Mouse (Mus musculus): ENCODE results near the gene Zbtb20. TPM values are rescaled to one million over a fixed set of nuclear protein-coding genes. Genes with fewer than 3 reads are reported as not detected.

Zbtb20 gene
- total RNA-seq, 2 experiments from 2014 or later: 40.1 to 64.5 TPM

DNA sequence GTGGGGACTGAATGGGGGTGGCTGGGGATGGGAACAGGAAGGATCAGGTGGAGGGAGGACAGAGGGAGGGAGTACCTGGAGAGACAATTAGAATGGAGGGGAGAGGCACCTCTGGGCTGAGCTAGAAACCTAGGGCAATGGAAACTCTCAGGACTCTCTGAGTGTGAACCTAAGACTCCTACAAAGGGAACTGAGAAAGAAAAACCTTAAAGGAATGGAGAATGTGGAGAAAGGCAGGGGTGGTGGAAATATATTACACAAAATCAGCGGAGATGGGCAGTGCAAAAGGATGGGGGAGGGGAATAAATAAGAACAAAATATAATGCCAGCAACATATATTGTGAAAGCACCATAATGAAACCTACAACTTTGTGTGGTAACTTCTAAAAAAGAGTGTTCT is 796.3 kb downstream of the Zbtb20 start:
- intact Hi-C loops (cut with DNase I): no loop called here
- DNase-seq (ENCODE audit: low spot score in 2 of 2): no peak

DNA sequence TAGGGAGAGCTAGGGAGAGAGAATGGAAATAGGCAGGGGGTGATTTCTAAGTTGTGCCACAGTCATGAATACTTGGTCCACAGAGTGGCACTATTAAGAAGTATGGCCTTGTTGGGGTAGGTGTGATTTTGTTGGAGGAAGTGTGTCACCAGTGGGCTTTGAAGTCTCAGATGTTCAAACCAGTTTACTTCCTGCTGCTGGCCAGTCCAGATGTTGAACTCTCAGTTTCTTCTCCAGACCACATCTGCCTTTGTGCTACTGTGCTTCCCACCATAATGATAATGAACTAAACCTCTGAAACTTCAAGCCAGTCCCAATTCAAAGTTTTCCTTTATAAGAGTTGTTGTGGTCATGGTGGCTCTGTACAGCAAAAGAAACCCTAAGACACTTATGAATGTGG is 797.0 kb downstream of the Zbtb20 start:
- DNase-seq (ENCODE audit: low spot score in 2 of 2): no peak
- intact Hi-C loops (cut with DNase I): no loop called here

DNA sequence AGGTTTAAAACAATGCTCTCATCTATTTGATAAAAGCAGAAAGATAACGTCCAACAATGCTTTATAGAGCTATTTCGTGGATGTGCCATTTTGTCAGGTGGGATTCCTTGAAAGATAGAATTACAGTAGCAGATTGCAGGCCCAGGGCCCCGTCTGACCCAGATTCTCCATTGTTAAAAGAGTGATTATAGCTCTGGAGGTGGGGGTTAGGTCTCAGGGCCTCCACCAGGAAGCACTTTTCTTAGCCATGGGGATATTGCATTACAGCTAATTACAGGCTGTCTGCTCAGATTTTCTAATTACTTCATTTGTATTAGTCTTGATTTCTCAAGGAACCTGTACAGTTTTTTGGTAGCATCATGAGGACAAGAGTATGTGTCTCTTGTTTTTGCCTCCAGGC is 798.7 kb downstream of the Zbtb20 start:
- no peak for DNase-seq (ENCODE audit: low spot score in 2 of 2)
- intact Hi-C loops (cut with DNase I): no loop called here

DNA sequence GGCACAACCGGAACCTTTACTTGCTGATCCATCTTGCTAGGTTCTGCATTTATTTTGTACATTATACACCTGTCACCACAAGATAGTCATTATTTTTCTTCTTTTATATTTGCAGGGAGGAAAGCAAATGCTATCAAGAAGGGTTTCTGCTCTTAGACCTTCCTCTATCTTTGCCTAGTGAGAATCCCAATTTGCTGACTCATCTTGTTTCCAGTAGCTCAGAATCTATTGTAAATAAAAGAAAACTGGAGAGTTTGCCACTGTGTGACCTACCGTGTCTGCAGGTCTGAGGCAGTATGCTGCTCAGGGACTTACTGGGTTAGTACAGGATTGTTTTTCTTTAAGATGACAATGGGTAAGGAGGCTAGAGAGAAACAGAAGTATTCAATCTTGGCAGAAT is 812.3 kb downstream of the Zbtb20 start:
- no peak for DNase-seq (ENCODE audit: low spot score in 2 of 2)
- intact Hi-C loops (cut with DNase I): no loop called here

DNA sequence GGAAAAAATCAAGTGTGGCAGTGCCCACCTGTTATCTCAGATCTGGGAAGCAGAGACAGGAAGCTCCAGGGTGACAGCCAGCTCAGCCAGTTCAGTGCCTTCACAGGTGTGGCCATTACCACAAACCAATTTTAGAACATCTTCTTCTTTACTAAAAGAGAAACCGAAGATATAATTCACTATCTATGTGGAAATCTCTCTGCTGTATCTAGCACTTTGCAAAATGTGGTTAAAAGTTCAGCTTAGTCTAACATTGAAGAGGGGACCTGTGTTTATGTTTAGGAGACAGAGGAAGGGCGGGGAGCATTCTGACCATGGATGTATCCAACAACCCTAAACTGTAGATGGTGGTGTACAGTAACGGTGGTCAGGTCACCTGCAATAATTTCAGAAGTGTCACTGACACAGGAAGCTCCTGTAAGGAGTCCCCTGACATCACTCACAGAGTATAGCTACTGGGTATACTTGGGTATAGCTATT is 814.6 kb downstream of the Zbtb20 start:
- intact Hi-C loops (cut with DNase I): no loop called here
- DNase-seq (ENCODE audit: low spot score in 2 of 2): no peak

DNA sequence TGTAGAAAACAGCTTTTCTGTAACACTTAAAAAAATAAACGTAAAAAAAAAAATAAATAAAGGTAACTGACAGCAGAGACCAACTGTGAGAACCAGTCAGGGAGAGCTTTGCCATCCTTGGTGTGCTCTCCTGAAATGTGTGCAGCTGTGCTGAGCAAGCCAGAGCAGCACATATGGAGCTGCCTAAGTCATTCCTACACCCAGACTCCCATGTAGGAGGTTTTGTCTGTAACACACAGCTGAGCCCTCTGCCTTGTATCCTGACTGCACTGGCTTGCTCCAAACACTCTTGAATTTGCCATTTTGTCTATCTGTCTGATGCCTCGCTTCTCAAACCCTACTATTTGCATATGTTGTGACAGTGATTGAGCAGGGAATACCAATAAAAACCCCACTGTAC is 815.2 kb downstream of the Zbtb20 start:
- no peak for DNase-seq (ENCODE audit: low spot score in 2 of 2)
- intact Hi-C loops (cut with DNase I): no loop called here

DNA sequence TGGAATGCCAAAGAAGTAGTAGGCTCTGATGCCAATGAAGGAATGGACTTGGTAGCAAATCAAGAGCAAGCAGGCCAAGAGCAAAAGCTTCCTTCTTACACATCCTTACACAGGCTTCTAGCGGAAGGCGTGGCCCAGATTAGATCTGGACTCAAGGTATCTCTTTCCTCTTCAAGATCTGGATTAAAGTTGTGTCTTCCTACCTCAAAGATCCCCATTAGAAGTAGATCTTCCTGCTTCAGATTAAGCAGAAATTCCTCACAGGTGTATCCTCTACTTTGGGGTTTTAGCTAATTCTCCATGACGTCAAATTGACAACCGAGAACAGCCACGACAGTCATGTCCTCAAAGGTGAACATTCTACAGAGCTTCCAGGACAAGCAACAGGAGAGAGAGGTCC is 816.1 kb downstream of the Zbtb20 start:
- intact Hi-C loops (cut with DNase I): no loop called here

More for the DNA sequence above, 816.1 kb downstream of the Zbtb20 start:
- no peak for DNase-seq (ENCODE audit: low spot score in 2 of 2)

Small RNA genes within 50 kb of the gene (microRNA-seq; reads per million reads assigned to microRNA genes)
- gene Mir568: not detected
